Mouse (Mus musculus): ENCODE measurements around the gene Galns.

DNA sequence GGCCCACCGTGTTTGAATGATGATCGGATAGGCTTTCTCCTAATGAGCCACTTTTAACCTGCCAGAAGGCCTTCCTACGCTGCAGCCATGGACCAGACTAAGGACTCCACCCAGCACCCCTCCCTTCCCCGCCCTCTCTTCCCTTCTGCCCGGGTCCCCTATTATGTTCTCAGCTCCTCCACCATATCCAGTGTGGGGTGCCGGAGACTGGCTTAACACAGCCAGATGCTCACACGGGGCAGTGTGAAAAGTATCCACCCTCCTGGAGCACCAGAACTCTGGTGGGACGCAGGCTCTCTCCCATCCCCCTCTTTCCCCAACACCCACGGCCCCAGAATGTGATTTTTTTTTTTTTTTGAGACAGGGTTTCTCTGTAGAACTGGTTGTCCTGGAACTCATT is 37.7 kb downstream of the Galns start:
- TF ChIP-seq CTCF (IDR thresholded peaks at IDR 0.05; ENCODE audit: control insufficient read depth, insufficient read depth, low read length), result no peak
- no peak for TF ChIP-seq POLR2A (IDR thresholded peaks at IDR 0.05; ENCODE audit: borderline replicate concordance, control insufficient read depth, low read depth, low read length)
